Mouse (Mus musculus) ovary, postnatal 36 days (tissue): ENCODE measurements around the gene 4921507P07Rik.
A peak's percentile ranks its signal among the peaks of the same experiment; 100 is the strongest.
"Not testable (repeated sequence)": the region's sequence is repeated elsewhere in the genome, so short reads cannot be mapped to it uniquely, and the experiment has no call there.

ENCODE experiments used
- DNase-seq: peaks from one replicate; pipeline ENCODE4 v3.0.0; 2022; ENCODE audit warnings: low spot score, mixed read lengths

Gene 4921507P07Rik

GRCm38 (mm10) chr6:50596301-50597211 lies at the start of gene 4921507P07Rik:
4921507P07Rik (minus strand) TSS chr6:50596632.
- DNase-seq: peak; percentile 95

GRCm38 (mm10) chr6:50644701-50645100 lies 48.3 kb upstream of the 4921507P07Rik start:
- DNase-seq: no peak

- no peak for DNase-seq
These were observed 45.5 kb upstream of the 4921507P07Rik start for GRCm38 (mm10) chr6:50641898-50642297.

GRCm38 (mm10) chr6:50640377-50640776 lies 43.9 kb upstream of the 4921507P07Rik start:
- DNase-seq: no peak

- DNase-seq: no peak
These were observed 43.2 kb upstream of the 4921507P07Rik start for GRCm38 (mm10) chr6:50639656-50640055.

GRCm38 (mm10) chr6:50626170-50626569 lies 29.7 kb upstream of the 4921507P07Rik start:
- not testable (repeated sequence) for DNase-seq

GRCm38 (mm10) chr6:50618273-50618672 lies 21.8 kb upstream of the 4921507P07Rik start:
- not testable (repeated sequence) for DNase-seq

- no peak for DNase-seq
These were observed 5.2 kb upstream of the 4921507P07Rik start for GRCm38 (mm10) chr6:50601620-50602019.

GRCm38 (mm10) chr6:50598560-50598959 lies 2.1 kb upstream of the 4921507P07Rik start:
- no peak for DNase-seq

GRCm38 (mm10) chr6:50594372-50594771 lies 2.1 kb downstream of the 4921507P07Rik start:
- DNase-seq: no peak

- DNase-seq: no peak
These were observed 3.0 kb downstream of the 4921507P07Rik start for GRCm38 (mm10) chr6:50593334-50593845.

- DNase-seq: no peak
These were observed 6.2 kb downstream of the 4921507P07Rik start for GRCm38 (mm10) chr6:50590234-50590633.

GRCm38 (mm10) chr6:50588251-50588650 lies 8.2 kb downstream of the 4921507P07Rik start:
- no peak for DNase-seq

GRCm38 (mm10) chr6:50587412-50587811 lies 9.0 kb downstream of the 4921507P07Rik start:
- DNase-seq: no peak

- no peak for DNase-seq
These were observed 10.1 kb downstream of the 4921507P07Rik start for GRCm38 (mm10) chr6:50586316-50586715.

- DNase-seq: no peak
These were observed 10.7 kb downstream of the 4921507P07Rik start for GRCm38 (mm10) chr6:50585733-50586132.

- no peak for DNase-seq
These were observed 24.8 kb downstream of the 4921507P07Rik start for GRCm38 (mm10) chr6:50571661-50572060.

GRCm38 (mm10) chr6:50566997-50567255 lies 29.5 kb downstream of the 4921507P07Rik start:
- no peak for DNase-seq

- DNase-seq: peak; percentile 99
These were observed 30.1 kb downstream of the 4921507P07Rik start, which contains the start of gene Cycs for GRCm38 (mm10) chr6:50566141-50566996. Cycs (minus strand) TSS chr6:50566538.

GRCm38 (mm10) chr6:50563651-50564050 lies 32.8 kb downstream of the 4921507P07Rik start:
- DNase-seq: no peak

- no peak for DNase-seq
These were observed 34.0 kb downstream of the 4921507P07Rik start for GRCm38 (mm10) chr6:50562421-50562820.

GRCm38 (mm10) chr6:50560776-50561175 lies 35.7 kb downstream of the 4921507P07Rik start:
- no peak for DNase-seq

GRCm38 (mm10) chr6:50558877-50559276 lies 37.6 kb downstream of the 4921507P07Rik start:
- DNase-seq: no peak
